Comparison of ENCODE assay signal across 20 mouse cellular contexts in genomic region chr15:24022137-24022536, GRCm38 (mm10).
DNase-seq lines count a peak whose midpoint lies in the region; ATAC-seq and TF ChIP-seq lines count a peak whose summit lies in the region.
"Had no signal": no experiment of that assay in that cellular context is flagged by ENCODE, and none has a peak within 500 bp of the region (broad histone marks: within the 10 kb centered on the region; RNA-seq: fewer than 3 reads in every experiment).

No protein-coding gene starts in this region.

- H3K36me3 ChIP-seq in forebrain, embryonic 11.5 days (ENCODE audit: control insufficient read depth, insufficient read depth, low read length), result no peaks in the 10 kb centered on the region
- H3K36me3 ChIP-seq in forebrain, postnatal 0 days (ENCODE audit: insufficient read depth), result no peaks in the 10 kb centered on the region
- H3K36me3 ChIP-seq in midbrain, postnatal 0 days (ENCODE audit: insufficient read depth, low read length), result no peaks in the 10 kb centered on the region
- no peaks in the 10 kb centered on the region for H3K36me3 ChIP-seq in midbrain, embryonic 13.5 days
- H3K36me3 ChIP-seq: forebrain, embryonic 12.5 days; hindbrain, embryonic 12.5 days had no signal

- H3K27me3 ChIP-seq in forebrain, embryonic 11.5 days (ENCODE audit: control insufficient read depth, insufficient read depth, low read length), result no peaks in the 10 kb centered on the region
- no peaks in the 10 kb centered on the region for H3K27me3 ChIP-seq in forebrain, postnatal 0 days (ENCODE audit: insufficient read depth, low read length)
- no peaks in the 10 kb centered on the region for H3K27me3 ChIP-seq in midbrain, postnatal 0 days (ENCODE audit: insufficient read depth, low read length)
- H3K27me3 ChIP-seq in midbrain, embryonic 13.5 days, result no peaks in the 10 kb centered on the region
- H3K27me3 ChIP-seq: forebrain, embryonic 12.5 days; hindbrain, embryonic 12.5 days had no signal

- no peak for TF ChIP-seq CTCF in forebrain, postnatal 0 days (IDR thresholded peaks at IDR 0.05; ENCODE audit: low read depth)
- TF ChIP-seq CTCF in midbrain, postnatal 0 days (IDR thresholded peaks at IDR 0.05), result no peak

- no peak overlapping the region for H3K27ac ChIP-seq in forebrain, embryonic 11.5 days (ENCODE audit: low read depth, low read length)
- no peak overlapping the region for H3K27ac ChIP-seq in forebrain, postnatal 0 days (ENCODE audit: low read depth, low read length)
- H3K27ac ChIP-seq in midbrain, postnatal 0 days (ENCODE audit: low read depth, low read length), result no peak overlapping the region
- H3K27ac ChIP-seq in midbrain, embryonic 13.5 days, result no peak overlapping the region
- H3K27ac ChIP-seq: forebrain, embryonic 12.5 days; hindbrain, embryonic 12.5 days; macrophage had no signal

- intact Hi-C loops in heart, postnatal 10 days (cut with DNase I), result no loop called here

- no peaks in the 10 kb centered on the region for H3K4me1 ChIP-seq in forebrain, embryonic 11.5 days (replicated peaks; ENCODE audit: control insufficient read depth, insufficient read depth, low read length)
- no peaks in the 10 kb centered on the region for H3K4me1 ChIP-seq in forebrain, postnatal 0 days (ENCODE audit: insufficient read depth)
- H3K4me1 ChIP-seq in midbrain, postnatal 0 days (ENCODE audit: insufficient read depth, low read length), result no peaks in the 10 kb centered on the region
- H3K4me1 ChIP-seq in midbrain, embryonic 13.5 days (replicated peaks), result no peaks in the 10 kb centered on the region
- H3K4me1 ChIP-seq: forebrain, embryonic 12.5 days; hindbrain, embryonic 12.5 days had no signal

- no peak for DNase-seq in forebrain, embryonic 11.5 days (ENCODE audit: low spot score)
- DNase-seq in forebrain, postnatal 0 days, result no peak
- peak; percentile 5 for DNase-seq in midbrain, postnatal 0 days (ENCODE audit: low spot score)
- peak; percentile 10 to 23 for DNase-seq in cerebellum, postnatal 10 days
- DNase-seq in urinary bladder, postnatal 4 days (ENCODE audit: low spot score in 2 of 2), result no peak
- no peak for DNase-seq in heart, postnatal 10 days
- no peak for DNase-seq in left cerebral cortex, adult 8-10 months (ENCODE audit: low spot score in 2 of 2)
- DNase-seq: adrenal gland, postnatal 25 days; gastrocnemius, postnatal 10 days; kidney, adult 18-20 months; kidney, postnatal 4 days; thymus, adult 18-20 months; thymus, postnatal 4 days had no signal

- no peaks in the 10 kb centered on the region for H3K9me3 ChIP-seq in forebrain, embryonic 11.5 days (ENCODE audit: control insufficient read depth, low read length)
- H3K9me3 ChIP-seq in forebrain, postnatal 0 days (ENCODE audit: low read length), result no peaks in the 10 kb centered on the region
- no peaks in the 10 kb centered on the region for H3K9me3 ChIP-seq in midbrain, postnatal 0 days (ENCODE audit: low read length)
- no peaks in the 10 kb centered on the region for H3K9me3 ChIP-seq in midbrain, embryonic 13.5 days
- H3K9me3 ChIP-seq: forebrain, embryonic 12.5 days; hindbrain, embryonic 12.5 days had no signal

- no peak overlapping the region for H3K4me2 ChIP-seq in forebrain, embryonic 11.5 days (ENCODE audit: low read depth, low read length, severe bottlenecking)
- H3K4me2 ChIP-seq in forebrain, postnatal 0 days (ENCODE audit: low read depth), result no peak overlapping the region
- H3K4me2 ChIP-seq in midbrain, postnatal 0 days (ENCODE audit: low read depth, low read length, poor library complexity, severe bottlenecking), result no peak overlapping the region
- H3K4me2 ChIP-seq in midbrain, embryonic 13.5 days (replicated peaks), result no peak overlapping the region
- H3K4me2 ChIP-seq: forebrain, embryonic 12.5 days; heart, embryonic 11.5 days; hindbrain, embryonic 12.5 days had no signal

- H3K9ac ChIP-seq in forebrain, embryonic 11.5 days (ENCODE audit: low read length), result no peak overlapping the region
- no peak overlapping the region for H3K9ac ChIP-seq in forebrain, postnatal 0 days
- H3K9ac ChIP-seq in midbrain, postnatal 0 days (replicated peaks; ENCODE audit: low read length, poor library complexity, severe bottlenecking), result no peak overlapping the region
- H3K9ac ChIP-seq in midbrain, embryonic 13.5 days (replicated peaks), result no peak overlapping the region
- H3K9ac ChIP-seq: forebrain, embryonic 12.5 days; hindbrain, embryonic 12.5 days had no signal

- H3K4me3 ChIP-seq in forebrain, embryonic 11.5 days (ENCODE audit: low read depth, low read length), result no peak overlapping the region
- no peak overlapping the region for H3K4me3 ChIP-seq in forebrain, postnatal 0 days (ENCODE audit: low read depth, low read length)
- H3K4me3 ChIP-seq in midbrain, postnatal 0 days (ENCODE audit: low read depth, low read length), result no peak overlapping the region
- H3K4me3 ChIP-seq in midbrain, embryonic 13.5 days (replicated peaks), result no peak overlapping the region
- H3K4me3 ChIP-seq: forebrain, embryonic 12.5 days; hindbrain, embryonic 12.5 days had no signal

- ATAC-seq in forebrain, embryonic 11.5 days (replicated peaks; ENCODE audit: low FRiP score), result 0 out of 2 replicates have a peak, but pooled peaks have one; percentile 30
- no peak for ATAC-seq in forebrain, postnatal 0 days
- no peak for ATAC-seq in midbrain, postnatal 0 days (ENCODE audit: low FRiP score)
- no peak for ATAC-seq in midbrain, embryonic 13.5 days
- ATAC-seq: inflammation-experienced regulatory T-cells, adult 6 months; midbrain, embryonic 16.5 days had no signal

Comparison
In these comparisons a context has a peak if more than half of its experiments do, and no peak if none do; other contexts are left out.
1. DNase-seq: peak in midbrain, postnatal 0 days (single experiment) and cerebellum, postnatal 10 days (2 of 2); none in forebrain, embryonic 11.5 days (single experiment), forebrain, postnatal 0 days (single experiment), urinary bladder, postnatal 4 days (0 of 2), heart, postnatal 10 days (0 of 2) and left cerebral cortex, adult 8-10 months (0 of 2).